Mouse (Mus musculus) MEL (cell line): ENCODE data around the gene Peli2. TPM values are rescaled to one million over a fixed set of nuclear protein-coding genes. Genes with fewer than 3 reads are reported as not detected.

ENCODE experiments used
- DNase-seq: peaks from one replicate; pipeline ENCODE4 v3.0.0; 2011; ENCODE audit warnings: low read depth, low spot score
- H3K27ac ChIP-seq: 2 replicates; pipeline ENCODE4 v1.5.1; 2012; ENCODE audit warnings: low read depth, mild to moderate bottlenecking, control low read depth, low read length, moderate library complexity; ENCODE audit not compliant: control insufficient read depth
- H3K27me3 ChIP-seq, 2 experiments: fragments of 150-350 bp in 1 of 2; sonication (generic) in 1 of 2; 2 replicates each; pipeline ENCODE4 v1.6.1; 2012; ENCODE audit warnings: low read length in 2 of 2, mild to moderate bottlenecking in 2 of 2, improper control_type of control experiment in 1 of 2, moderate library complexity in 1 of 2; ENCODE audit not compliant: insufficient read depth in 2 of 2, control insufficient read depth in 1 of 2
- H3K36me3 ChIP-seq, 2 experiments: 2 replicates each; pipeline ENCODE4 v1.6.1; 2012 to 2014; ENCODE audit warnings: low read length in 2 of 2, improper control_type of control experiment in 1 of 2, inconsistent platforms in 1 of 2, mild to moderate bottlenecking in 1 of 2; ENCODE audit not compliant: insufficient read depth in 2 of 2, control insufficient read depth in 1 of 2
- H3K4me1 ChIP-seq, 2 experiments: fragments of 150-350 bp in 1 of 2; sonication (generic) in 1 of 2; 2 replicates each; pipeline ENCODE4 v1.6.1; 2012; ENCODE audit warnings: low read length in 2 of 2, improper control_type of control experiment in 1 of 2, mild to moderate bottlenecking in 1 of 2; ENCODE audit not compliant: insufficient read depth in 2 of 2, control insufficient read depth in 1 of 2
- H3K4me3 ChIP-seq, 2 experiments: fragments of 150-350 bp in 1 of 2; sonication (generic) in 1 of 2; 2 replicates each; pipeline ENCODE4 v1.5.1; 2012; ENCODE audit warnings: low read depth in 2 of 2, low read length in 2 of 2, mild to moderate bottlenecking in 2 of 2, moderate library complexity in 2 of 2, control low read depth in 1 of 2, improper control_type of control experiment in 1 of 2; ENCODE audit not compliant: control insufficient read depth in 1 of 2, insufficient read depth in 1 of 2
- H3K79me2 ChIP-seq: 2 replicates; pipeline ENCODE4 v1.6.1; 2012; ENCODE audit warnings: mild to moderate bottlenecking, low read length, moderate library complexity; ENCODE audit not compliant: control insufficient read depth, poor library complexity, insufficient read depth
- H3K9ac ChIP-seq: 2 replicates; pipeline ENCODE4 v1.6.1; 2012; ENCODE audit warnings: low read depth, mild to moderate bottlenecking, control low read depth, low read length, moderate library complexity; ENCODE audit not compliant: control insufficient read depth, poor library complexity, severe bottlenecking
- H3K9me3 ChIP-seq: fragments of 150-350 bp; sonication (generic); replicated peaks from 2 replicates; pipeline ENCODE4 v1.6.1; 2012; ENCODE audit warnings: mild to moderate bottlenecking, low read length, improper control_type of control experiment, moderate library complexity; ENCODE audit not compliant: insufficient read depth
- BHLHE40 ChIP-seq: IDR thresholded peaks from 2 replicates; pipeline ENCODE4 v1.6.1; 2012; ENCODE audit warnings: low read depth, mild to moderate bottlenecking, inconsistent platforms, low read length, improper control_type of control experiment, borderline replicate concordance
- CHD2 ChIP-seq: IDR thresholded peaks from 2 replicates; pipeline ENCODE4 v1.6.1; 2011; ENCODE audit warnings: low read length, improper control_type of control experiment
- CTCF ChIP-seq, 3 experiments: IDR thresholded peaks in 2 of 3; conservative IDR thresholded peaks in 1 of 3; 2 replicates each; pipeline ENCODE4 v1.5.1; 2011 to 2012; ENCODE audit warnings: low read length in 3 of 3, low read depth in 2 of 3, mild to moderate bottlenecking in 2 of 3, improper control_type of control experiment in 1 of 3, inconsistent platforms in 1 of 3, mixed read lengths in 1 of 3, moderate library complexity in 1 of 3; ENCODE audit not compliant: control insufficient read depth in 1 of 3, insufficient read depth in 1 of 3, poor library complexity in 1 of 3, severe bottlenecking in 1 of 3
- E2F4 ChIP-seq: IDR thresholded peaks from 2 replicates; pipeline ENCODE4 v1.6.1; 2011; ENCODE audit warnings: low read depth, low read length, improper control_type of control experiment, borderline replicate concordance
- EP300 ChIP-seq, 2 experiments: IDR thresholded peaks; 2 replicates each; pipeline ENCODE4 v1.6.1; 2011; ENCODE audit warnings: improper control_type of control experiment in 2 of 2, low read length in 2 of 2, low read depth in 1 of 2, mild to moderate bottlenecking in 1 of 2
- ETS1 ChIP-seq: IDR thresholded peaks from 2 replicates; pipeline ENCODE4 v1.6.1; 2012; ENCODE audit warnings: low read depth, mild to moderate bottlenecking, inconsistent platforms, low read length, improper control_type of control experiment, moderate library complexity
- GATA1 ChIP-seq: IDR thresholded peaks from 2 replicates; pipeline ENCODE4 v1.6.1; 2011; ENCODE audit warnings: low read depth, low read length, improper control_type of control experiment
- HCFC1 ChIP-seq: IDR thresholded peaks from 2 replicates; pipeline ENCODE4 v1.6.1; 2012; ENCODE audit warnings: low read depth, mild to moderate bottlenecking, inconsistent platforms, low read length, improper control_type of control experiment, moderate library complexity
- JUND ChIP-seq: IDR thresholded peaks from 2 replicates; pipeline ENCODE4 v1.6.1; 2011; ENCODE audit warnings: low read depth, mild to moderate bottlenecking, improper control_type of control experiment, low read length
- KAT2A ChIP-seq: conservative IDR thresholded peaks from 2 replicates; pipeline ENCODE4 v1.6.1; 2012; ENCODE audit warnings: low read depth, low read length, improper control_type of control experiment, inconsistent platforms
- MEF2A ChIP-seq: IDR thresholded peaks from 2 replicates; pipeline ENCODE4 v1.6.1; 2014; ENCODE audit warnings: low read depth, mild to moderate bottlenecking, inconsistent platforms, low read length, improper control_type of control experiment; ENCODE audit not compliant: poor library complexity, insufficient replicate concordance, severe bottlenecking; ENCODE audit errors: extremely low read depth
- MYB ChIP-seq: IDR thresholded peaks from 2 replicates; pipeline ENCODE4 v1.6.1; 2011; ENCODE audit warnings: mild to moderate bottlenecking, low read depth, low read length, improper control_type of control experiment
- MYC ChIP-seq: IDR thresholded peaks from 2 replicates; pipeline ENCODE4 v1.6.1; 2011; ENCODE audit warnings: low read depth, mild to moderate bottlenecking, low read length, improper control_type of control experiment, moderate library complexity
- NRF1 ChIP-seq: IDR thresholded peaks from 2 replicates; pipeline ENCODE4 v1.6.1; 2014; ENCODE audit warnings: low read depth, mild to moderate bottlenecking, inconsistent platforms, low read length, improper control_type of control experiment, moderate library complexity; ENCODE audit not compliant: poor library complexity, insufficient read depth, severe bottlenecking
- POLR2A ChIP-seq, 2 experiments: IDR thresholded peaks; 2 replicates each; pipeline ENCODE4 v1.6.1; 2011 to 2012; ENCODE audit warnings: low read length in 2 of 2, mild to moderate bottlenecking in 2 of 2, control low read depth in 1 of 2, improper control_type of control experiment in 1 of 2, low read depth in 1 of 2, moderate library complexity in 1 of 2; ENCODE audit not compliant: control insufficient read depth in 1 of 2, insufficient read depth in 1 of 2, poor library complexity in 1 of 2
- RAD21 ChIP-seq: IDR thresholded peaks from 2 replicates; pipeline ENCODE4 v1.6.1; 2011; ENCODE audit warnings: mild to moderate bottlenecking, low read depth, low read length, improper control_type of control experiment
- RCOR1 ChIP-seq: IDR thresholded peaks from 2 replicates; pipeline ENCODE4 v1.6.1; 2012; ENCODE audit warnings: low read depth, mild to moderate bottlenecking, inconsistent platforms, low read length, improper control_type of control experiment
- SIN3A ChIP-seq: IDR thresholded peaks from 2 replicates; pipeline ENCODE4 v1.6.1; 2012; ENCODE audit warnings: low read length, improper control_type of control experiment, inconsistent platforms
- SMC3 ChIP-seq: IDR thresholded peaks from 2 replicates; pipeline ENCODE4 v1.6.1; 2011; ENCODE audit warnings: low read depth, low read length, improper control_type of control experiment
- TAL1 ChIP-seq: IDR thresholded peaks from 2 replicates; pipeline ENCODE4 v1.6.1; 2012; ENCODE audit warnings: mild to moderate bottlenecking, inconsistent platforms, low read length, moderate library complexity, mixed read lengths
- TBP ChIP-seq: IDR thresholded peaks from 2 replicates; pipeline ENCODE4 v1.8.0; 2011; ENCODE audit warnings: low read depth, low read length, improper control_type of control experiment
- UBTF ChIP-seq: IDR thresholded peaks from 2 replicates; pipeline ENCODE4 v1.6.1; 2012; ENCODE audit warnings: low read depth, mild to moderate bottlenecking, inconsistent platforms, low read length, improper control_type of control experiment, moderate library complexity, borderline replicate concordance; ENCODE audit not compliant: insufficient read depth
- ZC3H11A ChIP-seq: IDR thresholded peaks from 2 replicates; pipeline ENCODE4 v1.6.1; 2012; ENCODE audit warnings: low read depth, mild to moderate bottlenecking, inconsistent platforms, low read length, improper control_type of control experiment
- ZMIZ1 ChIP-seq: IDR thresholded peaks from 2 replicates; pipeline ENCODE4 v1.6.1; 2012; ENCODE audit warnings: low read depth, mild to moderate bottlenecking, inconsistent platforms, low read length, improper control_type of control experiment, moderate library complexity
- ZNF384 ChIP-seq: IDR thresholded peaks from 2 replicates; pipeline ENCODE4 v1.6.1; 2012; ENCODE audit warnings: low read depth, mild to moderate bottlenecking, inconsistent platforms, low read length, improper control_type of control experiment
- polyA plus RNA-seq, 2 experiments: library from polyadenylated mRNA; stranded (reverse) in 1 of 2; unstranded in 1 of 2; fragments of >175 nt in 1 of 2; fragments of >200 nt in 1 of 2; gene quantifications; 2 replicates each; pipeline versions ENCODE4 v1.2.1 to v1.2.4; 2012; ENCODE audit warnings: low replicate concordance in 2 of 2, low read depth in 1 of 2; ENCODE audit not compliant: insufficient read length in 2 of 2, insufficient read depth in 1 of 2, missing spikeins in 1 of 2
- total RNA-seq: library from RNA; depleted of rRNA; stranded (reverse); fragments of 300-350 nt; gene quantifications from 2 replicates; pipeline ENCODE4 v1.2.3, GENCODE M21; 2012

Peli2 gene
- total and polyA plus RNA-seq, 3 experiments, result not detected

DNA sequence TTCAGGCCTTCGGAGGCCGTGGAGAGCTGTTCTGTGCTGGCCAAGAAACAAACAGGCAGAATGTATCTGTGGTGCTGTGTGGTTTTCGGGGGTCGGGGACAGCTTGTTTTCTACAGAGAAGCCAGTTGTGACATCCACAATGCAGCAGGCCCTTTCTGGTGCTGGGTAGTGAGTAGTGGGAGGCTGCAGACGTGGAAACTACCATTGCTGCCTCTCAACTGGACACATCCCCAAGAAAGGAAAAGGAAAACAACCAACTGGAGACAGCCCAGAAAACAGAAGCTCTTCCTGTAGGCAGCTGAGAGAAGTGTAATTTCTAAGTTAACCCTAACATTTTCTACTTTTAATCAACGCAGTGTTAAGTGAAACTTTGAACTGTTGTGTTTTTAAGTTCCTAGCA is 9.4 kb downstream of the Peli2 start:
- Histone ChIP-seq H3K4me1 (no peaks in the 10 kb centered on the region), H3K27me3 (no peaks in the 10 kb centered on the region), H3K79me2 (no peaks in the 10 kb centered on the region), H3K9me3 (no peaks in the 10 kb centered on the region), H3K4me3 (no peak overlapping the region)
- TF ChIP-seq MEF2A (no peak), ETS1 (no peak), ZNF384 (no peak), ZMIZ1 (no peak), SIN3A (no peak), JUND (no peak)
- TF ChIP-seq, all 39 proteins: peak for 0
- no peak for DNase-seq
- Histone ChIP-seq H3K27ac (no peak overlapping the region), H3K36me3 (no peaks in the 10 kb centered on the region), H3K9ac (no peak overlapping the region)

DNA sequence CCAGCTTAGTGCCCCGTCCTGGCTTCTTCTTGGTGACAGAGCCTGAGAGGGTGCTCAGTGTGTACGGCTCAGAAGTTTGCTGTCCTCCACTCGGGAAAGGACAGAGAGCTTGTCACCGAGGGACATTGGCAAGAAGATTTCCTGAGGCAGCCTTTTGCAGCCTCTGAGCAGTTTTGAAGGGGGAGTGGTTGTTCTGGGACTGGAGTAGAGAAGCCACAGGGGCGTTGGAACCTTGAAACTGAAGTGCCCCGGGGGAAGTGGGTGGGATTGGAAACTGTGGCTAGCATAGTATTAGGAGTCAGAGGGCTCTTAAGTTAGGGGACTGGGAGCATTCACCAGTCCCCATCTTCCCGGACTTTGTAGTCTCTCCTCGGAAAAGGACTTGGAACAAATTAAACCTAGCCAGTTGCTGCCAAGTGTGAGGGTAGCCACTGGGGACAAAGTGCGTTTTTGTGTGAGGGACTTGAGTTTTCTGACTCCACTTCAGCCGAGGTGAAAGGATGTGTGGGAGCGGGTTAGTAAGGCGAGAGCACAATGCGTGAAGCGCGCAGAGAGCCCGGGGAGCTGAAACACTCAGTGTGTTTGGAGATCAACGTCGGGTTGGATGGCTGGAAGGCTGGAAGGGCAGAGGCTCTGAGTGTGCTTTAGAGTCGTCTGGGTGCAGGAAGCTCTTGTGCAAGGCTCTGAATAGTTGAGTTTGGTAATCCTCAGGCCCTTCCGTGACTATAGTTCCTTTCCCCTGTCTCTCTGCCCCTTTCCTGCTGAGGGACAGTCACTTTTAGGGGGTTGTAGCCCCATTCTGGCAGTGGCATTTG is 10.3 kb downstream of the Peli2 start:
- Histone ChIP-seq H3K9me3 (no peaks in the 10 kb centered on the region), H3K4me1 (no peaks in the 10 kb centered on the region), H3K9ac (no peak overlapping the region), H3K4me3 (no peak overlapping the region), H3K36me3 (no peaks in the 10 kb centered on the region), H3K27me3 (no peaks in the 10 kb centered on the region), H3K79me2 (no peaks in the 10 kb centered on the region), H3K27ac (no peak overlapping the region)
- no peak for DNase-seq
- no peak for TF ChIP-seq MYC
- no peak for TF ChIP-seq JUND
- TF ChIP-seq RAD21, result no peak
- TF ChIP-seq POLR2A (IDR thresholded peaks at IDR 0.05; ENCODE audit: control insufficient read depth in 1 of 2, insufficient read depth in 1 of 2, low read depth in 1 of 2, low read length in 2 of 2, poor library complexity in 1 of 2), result no peak
- no peak for TF ChIP-seq UBTF
- no peak for TF ChIP-seq RCOR1
- no peak for TF ChIP-seq HCFC1
- TF ChIP-seq TAL1, result no peak

GRCm38 (mm10) chr14:48131576-48131922 is 10.9 kb downstream of the Peli2 start:
- Histone ChIP-seq H3K36me3 (no peaks in the 10 kb centered on the region), H3K4me1 (no peaks in the 10 kb centered on the region), H3K9ac (no peak overlapping the region), H3K27ac (no peak overlapping the region), H3K9me3 (no peaks in the 10 kb centered on the region), H3K4me3 (no peak overlapping the region), H3K79me2 (no peaks in the 10 kb centered on the region), H3K27me3 (no peaks in the 10 kb centered on the region)
- no peak for DNase-seq
- TF ChIP-seq E2F4 (no peak), UBTF (no peak), CTCF (IDR thresholded peaks at IDR 0.05 in 2 of 3, conservative IDR thresholded peaks at IDR 0.05 in 1 of 3; ENCODE audit: control insufficient read depth in 1 of 3, insufficient read depth in 1 of 3, low read depth in 2 of 3, low read length in 3 of 3, poor library complexity in 1 of 3, severe bottlenecking in 1 of 3) (no peak), MYB (no peak), SIN3A (no peak), EP300 (IDR thresholded peaks at IDR 0.05; ENCODE audit: low read depth in 1 of 2, low read length in 2 of 2) (no peak), NRF1 (no peak), BHLHE40 (no peak), TBP (no peak), ZMIZ1 (no peak), CHD2 (no peak), MYC (no peak), MEF2A (no peak), SMC3 (no peak), KAT2A (no peak), ZC3H11A (no peak), GATA1 (no peak), ETS1 (no peak)
